Mouse (Mus musculus): ENCODE data around the gene St13. TPM values are rescaled to one million over a fixed set of nuclear protein-coding genes. Genes with fewer than 3 reads are reported as not detected.
"Not testable (repeated sequence)": the region's sequence is repeated elsewhere in the genome, so short reads cannot be mapped to it uniquely, and the experiment has no call there.

Gene St13
- 471 TPM for polyA plus RNA-seq (2021)

GRCm38 (mm10) chr15:81399638-81400315 lies at the start of gene St13, which contains the start of gene Xpnpep3:
St13 (minus strand) TSS chr15:81400077.
Xpnpep3 (plus strand) TSS chr15:81400138.
- ChIA-PET POLR2A (interaction anchor here (0.9 kb wide), 1 partner anchor 11 kb away, joined by 3 read pairs; no protein-coding TSS in a partner anchor), CTCF (interaction anchor here (1.5 to 1.8 kb wide), 4 partner anchors 14 to 44 kb away, joined by 3 to 5 read pairs (median 4); no protein-coding TSS in a partner anchor)
- in situ Hi-C loops (cut with MboI; ENCODE audit: low pct_unique_long_range_greater_than_20kb) = no loop called here
- no peaks in the 10 kb centered on the region for H3K27me3 ChIP-seq
- peak; percentile 93 for DNase-seq (ENCODE audit: low read depth, low spot score)
- ATAC-seq = peak; percentile 91
- TF ChIP-seq CTCF (IDR thresholded peaks at IDR 0.05) = no peak

GRCm38 (mm10) chr15:81448463-81448862 lies 48.6 kb upstream of the St13 start:
- TF ChIP-seq CTCF (IDR thresholded peaks at IDR 0.05) = peak; percentile 78
- H3K27me3 ChIP-seq = no peaks in the 10 kb centered on the region
- DNase-seq (ENCODE audit: low read depth, low spot score) (peak; percentile 28), ATAC-seq (peak; percentile 31)
- CTCF ChIA-PET = interaction anchor here (0.7 to 1.2 kb wide), 12 partner anchors 11 to 245 kb away, joined by 3 to 6 read pairs (median 3); partner anchors contain the start of gene L3mbtl2
- in situ Hi-C loops (cut with MboI; ENCODE audit: low pct_unique_long_range_greater_than_20kb) = loop anchor here (10.0 kb wide), 1 partner anchor 226 kb away; no protein-coding TSS in a partner anchor
- POLR2A ChIA-PET = no interaction called here

- in situ Hi-C loops (cut with MboI; ENCODE audit: low pct_unique_long_range_greater_than_20kb) = no loop called here
- ChIA-PET POLR2A (no interaction called here), CTCF (no interaction called here)
- TF ChIP-seq CTCF (IDR thresholded peaks at IDR 0.05) = no peak
- ATAC-seq = no peak
- H3K27me3 ChIP-seq = no peaks in the 10 kb centered on the region
- no peak for DNase-seq (ENCODE audit: low read depth, low spot score)
Measured at GRCm38 (mm10) chr15:81439236-81439635, 39.4 kb upstream of the St13 start.

DNA sequence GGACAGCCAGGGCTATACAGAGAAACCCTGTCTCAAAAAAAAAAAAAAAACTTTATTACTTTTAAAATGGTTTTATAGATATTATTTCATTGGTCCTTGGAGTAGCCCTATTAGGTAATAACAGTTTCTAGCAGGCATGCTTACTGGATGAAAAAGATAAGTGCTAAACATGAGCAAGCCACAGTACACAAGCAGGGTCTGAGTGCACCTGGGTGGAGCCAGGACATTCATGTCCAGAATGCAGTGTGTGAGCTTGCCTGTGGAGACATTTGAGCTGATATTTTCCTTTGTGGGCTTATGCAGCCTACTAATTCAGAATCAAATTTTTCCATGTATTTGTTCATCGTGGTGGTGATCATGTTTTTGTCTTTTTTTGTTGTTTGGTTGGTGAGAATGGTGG lies 38.5 kb upstream of the St13 start:
- DNase-seq (ENCODE audit: low read depth, low spot score) (no peak), ATAC-seq (no peak)
- POLR2A ChIA-PET = no interaction called here
- in situ Hi-C loops (cut with MboI; ENCODE audit: low pct_unique_long_range_greater_than_20kb) = no loop called here
- CTCF ChIA-PET = no interaction called here
- no peak for TF ChIP-seq CTCF (IDR thresholded peaks at IDR 0.05)
- no peaks in the 10 kb centered on the region for H3K27me3 ChIP-seq

- ATAC-seq (no peak), DNase-seq (ENCODE audit: low read depth, low spot score) (no peak)
- H3K27me3 ChIP-seq = no peaks in the 10 kb centered on the region
- ChIA-PET POLR2A (no interaction called here), CTCF (interaction anchor here (1.4 to 2.0 kb wide), 2 partner anchors 11 to 30 kb away, joined by 3 to 6 read pairs; no protein-coding TSS in a partner anchor)
- in situ Hi-C loops (cut with MboI; ENCODE audit: low pct_unique_long_range_greater_than_20kb) = no loop called here
- no peak for TF ChIP-seq CTCF (IDR thresholded peaks at IDR 0.05)
Measured at GRCm38 (mm10) chr15:81431195-81431594, 31.3 kb upstream of the St13 start.

DNA sequence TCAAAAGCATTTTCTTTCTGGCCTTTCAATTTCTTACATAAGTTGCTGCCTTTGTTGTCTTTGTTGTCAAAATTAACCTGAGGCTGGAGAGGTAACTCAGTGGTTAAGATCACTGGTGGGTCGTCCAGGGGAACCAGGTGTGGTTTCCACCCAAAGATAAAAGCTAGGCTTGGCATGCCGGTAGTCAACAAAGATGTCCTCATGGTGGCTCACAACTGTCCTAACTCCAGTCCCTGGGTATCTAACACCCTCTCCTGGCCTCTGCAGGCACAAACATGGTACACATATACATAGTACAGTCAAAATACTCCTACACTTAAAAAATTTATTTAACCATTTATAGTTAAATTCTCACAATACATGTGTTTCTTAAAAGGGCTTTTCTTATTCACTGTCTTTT lies 28.1 kb upstream of the St13 start:
- ChIA-PET CTCF (interaction anchor here (1.4 kb wide), 1 partner anchor 20 kb away, joined by 3 read pairs; no protein-coding TSS in a partner anchor), POLR2A (no interaction called here)
- no peak for TF ChIP-seq CTCF (IDR thresholded peaks at IDR 0.05)
- no peak for DNase-seq (ENCODE audit: low read depth, low spot score)
- ATAC-seq = no peak
- no peaks in the 10 kb centered on the region for H3K27me3 ChIP-seq
- in situ Hi-C loops (cut with MboI; ENCODE audit: low pct_unique_long_range_greater_than_20kb) = no loop called here

DNA sequence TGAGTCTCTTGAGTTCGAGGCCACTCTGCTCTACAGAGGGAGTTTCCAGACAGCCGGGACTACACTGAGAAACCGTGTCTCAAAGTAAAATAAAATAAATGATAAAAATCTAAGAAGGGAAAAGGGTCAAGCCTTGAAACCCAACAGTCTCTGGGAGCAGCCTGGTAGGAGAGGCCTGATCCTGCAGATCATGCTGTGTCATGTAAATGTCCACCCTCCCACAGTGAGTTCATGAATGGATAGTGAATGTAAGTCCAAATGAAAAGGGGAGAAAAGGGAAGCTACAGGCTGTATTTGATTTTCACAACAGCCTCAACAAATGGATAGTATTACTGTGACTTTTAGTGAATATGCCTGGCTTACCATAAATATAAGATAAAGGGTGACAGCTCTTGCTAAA lies 25.4 kb upstream of the St13 start:
- POLR2A ChIA-PET = no interaction called here
- ATAC-seq (no peak), DNase-seq (ENCODE audit: low read depth, low spot score) (no peak)
- TF ChIP-seq CTCF (IDR thresholded peaks at IDR 0.05) = no peak
- H3K27me3 ChIP-seq = no peaks in the 10 kb centered on the region
- CTCF ChIA-PET = no interaction called here
- in situ Hi-C loops (cut with MboI; ENCODE audit: low pct_unique_long_range_greater_than_20kb) = no loop called here

DNA sequence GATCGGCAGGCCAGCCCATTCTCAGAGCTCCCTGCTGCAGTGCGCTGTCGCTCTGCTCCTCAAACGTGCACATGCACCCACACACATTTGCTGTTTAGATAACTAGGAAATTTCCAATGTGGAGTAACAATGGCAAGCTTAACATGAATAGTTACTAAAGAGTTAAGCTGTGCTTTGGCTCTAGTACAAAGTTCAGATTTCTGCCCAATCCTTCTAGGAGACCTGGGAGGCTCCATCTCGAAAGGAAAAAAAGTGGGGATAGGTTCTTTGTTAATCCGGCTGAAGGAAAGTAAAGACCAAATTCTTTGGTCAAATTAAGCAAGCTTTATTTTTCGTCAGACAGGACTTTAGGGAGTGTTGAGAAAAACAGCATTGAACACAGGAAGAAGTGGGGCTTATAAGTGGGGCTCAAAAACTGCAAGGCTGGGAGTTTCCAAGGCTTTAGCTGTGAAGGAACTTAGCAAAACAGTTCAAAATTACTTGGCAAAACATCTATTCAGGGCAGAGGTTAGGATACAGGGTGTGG lies 22.3 kb upstream of the St13 start:
- CTCF ChIA-PET = no interaction called here
- no peak for TF ChIP-seq CTCF (IDR thresholded peaks at IDR 0.05)

DNA sequence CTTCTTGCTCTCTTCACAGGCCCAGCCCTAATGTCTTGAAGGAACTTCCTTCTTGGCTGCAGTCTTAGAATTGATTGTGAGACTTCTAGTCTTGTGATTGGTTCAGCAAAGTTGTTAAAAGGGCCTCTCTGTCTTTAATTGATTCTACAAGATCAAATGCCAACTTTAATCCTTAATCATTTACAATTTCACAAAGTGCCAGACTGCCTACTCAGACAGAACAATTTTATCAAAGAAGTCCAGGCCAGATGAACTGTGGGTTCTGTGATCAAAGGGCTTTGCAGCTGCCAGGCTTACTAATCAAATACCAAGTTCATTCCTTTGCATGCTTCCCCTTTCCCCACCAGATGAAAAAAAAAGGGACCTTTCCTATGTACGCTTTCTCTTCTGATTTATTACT lies 21.6 kb upstream of the St13 start:
- CTCF ChIA-PET = interaction anchor here (1.4 kb wide), 1 partner anchor 15 kb away, joined by 3 read pairs; no protein-coding TSS in a partner anchor
- no peak for DNase-seq (ENCODE audit: low read depth, low spot score)

More for the DNA sequence above, 22.3 kb upstream of the St13 start:
- in situ Hi-C loops (cut with MboI; ENCODE audit: low pct_unique_long_range_greater_than_20kb) = no loop called here
- DNase-seq (ENCODE audit: low read depth, low spot score) (no peak), ATAC-seq (no peak)
- POLR2A ChIA-PET = no interaction called here
- H3K27me3 ChIP-seq = no peaks in the 10 kb centered on the region

DNA sequence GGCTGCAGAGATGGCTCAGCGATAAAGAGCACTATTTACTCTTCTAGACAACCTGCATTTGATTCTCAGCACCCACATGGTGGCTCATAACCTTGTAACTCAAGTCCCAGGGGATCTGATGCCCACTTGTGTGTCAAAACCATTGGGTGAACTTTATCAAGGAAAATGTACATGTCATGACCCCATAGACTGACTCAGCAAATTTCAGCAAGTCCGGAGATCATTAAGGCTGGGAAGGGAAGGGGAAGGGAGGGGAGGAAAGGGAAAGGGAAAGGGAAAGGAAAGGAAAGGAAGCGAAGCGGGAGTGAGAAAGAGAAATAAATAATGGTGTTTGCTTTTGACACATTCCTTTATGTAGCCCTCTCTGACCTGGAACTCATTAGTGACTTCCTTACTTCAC lies 18.2 kb upstream of the St13 start:
- no peak for TF ChIP-seq CTCF (IDR thresholded peaks at IDR 0.05)
- DNase-seq (ENCODE audit: low read depth, low spot score) (no peak), ATAC-seq (no peak)
- no peaks in the 10 kb centered on the region for H3K27me3 ChIP-seq
- in situ Hi-C loops (cut with MboI; ENCODE audit: low pct_unique_long_range_greater_than_20kb) = no loop called here
- ChIA-PET POLR2A (no interaction called here), CTCF (no interaction called here)

More for the DNA sequence above, 21.6 kb upstream of the St13 start:
- no peak for ATAC-seq
- no peaks in the 10 kb centered on the region for H3K27me3 ChIP-seq
- in situ Hi-C loops (cut with MboI; ENCODE audit: low pct_unique_long_range_greater_than_20kb) = no loop called here
- POLR2A ChIA-PET = no interaction called here
- no peak for TF ChIP-seq CTCF (IDR thresholded peaks at IDR 0.05)

GRCm38 (mm10) chr15:81416763-81417310 lies 17.0 kb upstream of the St13 start:
- DNase-seq (ENCODE audit: low read depth, low spot score); in situ Hi-C loops (cut with MboI; ENCODE audit: low pct_unique_long_range_greater_than_20kb); ATAC-seq; H3K27me3 ChIP-seq; POLR2A ChIA-PET: not testable (repeated sequence)
- CTCF ChIA-PET = interaction anchor here (0.9 to 1.7 kb wide), 2 partner anchors 16 to 24 kb away, joined by 3 read pairs; no protein-coding TSS in a partner anchor

Measured in Patski (cell line).